Mouse (Mus musculus): ENCODE measurements around the gene Klri2. TPM values are rescaled to one million over a fixed set of nuclear protein-coding genes. Genes with fewer than 3 reads are reported as not detected.
"Not testable (repeated sequence)": the region's sequence is repeated elsewhere in the genome, so short reads cannot be mapped to it uniquely, and the experiment has no call there.

The Klri2 gene
- not detected for total RNA-seq (2021)

DNA sequence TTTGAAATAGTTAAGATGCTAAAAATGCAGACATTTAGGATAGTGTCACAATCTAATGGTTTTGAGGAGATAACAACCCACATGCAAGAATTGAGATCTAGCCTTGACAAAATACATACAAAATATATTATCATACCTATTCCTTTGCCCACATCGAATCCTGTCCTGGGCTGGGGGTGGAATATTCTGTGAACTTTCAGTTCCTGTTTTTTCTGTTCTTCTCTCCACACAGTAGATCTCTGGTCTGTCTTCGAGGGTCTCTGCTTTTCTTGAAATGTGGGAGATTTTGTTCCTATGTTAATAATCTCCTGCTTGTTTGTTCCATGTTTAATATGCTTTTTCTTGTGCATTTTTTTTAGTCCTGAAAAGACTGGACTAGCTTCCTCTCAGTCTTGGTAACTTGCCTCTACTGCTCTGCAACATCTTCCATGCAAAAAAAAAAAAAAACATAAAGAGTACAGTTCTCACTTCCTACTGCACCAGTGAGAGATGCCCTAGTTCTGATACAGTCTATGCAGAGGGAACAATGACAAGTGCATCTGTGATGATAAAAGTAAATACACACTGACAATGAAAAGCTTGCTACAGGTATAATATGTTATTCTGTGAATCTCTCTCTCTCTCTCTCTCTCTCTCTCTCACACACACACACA lies at the start of gene Klri2:
TSS of gene Klri2 (minus strand) at position 416 of the 653 bp plus-strand sequence.
- intact Hi-C loops (cut with DNase I), result no loop called here

DNA sequence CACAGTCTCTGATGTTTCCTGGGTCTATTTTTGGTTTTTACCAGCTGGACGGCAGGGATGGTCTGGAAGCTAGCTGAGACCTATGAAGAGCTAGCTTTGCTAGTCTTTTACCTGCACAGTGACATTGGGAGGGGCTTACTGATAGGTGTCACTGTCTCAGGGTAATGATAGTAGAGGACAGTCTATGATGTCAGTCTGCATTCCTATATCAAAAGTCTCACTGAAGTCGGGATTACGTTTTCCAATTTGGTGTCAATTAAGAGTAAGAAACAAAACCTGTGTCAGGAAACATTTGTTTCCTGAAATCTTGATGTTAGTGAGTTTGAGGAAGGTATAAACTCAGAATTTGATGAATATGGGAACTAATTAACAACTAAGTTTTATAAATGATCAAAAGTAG lies 43.9 kb upstream of the Klri2 start, which contains the start of gene Gm156:
TSS of gene Gm156 (minus strand) at position 101 of the 400 bp plus-strand sequence.
- DNase-seq (ENCODE audit: low spot score in 2 of 2); intact Hi-C loops (cut with DNase I): not testable (repeated sequence)

More for the DNA sequence above, at the start of gene Klri2:
- no peak for DNase-seq (ENCODE audit: low spot score in 2 of 2)

DNA sequence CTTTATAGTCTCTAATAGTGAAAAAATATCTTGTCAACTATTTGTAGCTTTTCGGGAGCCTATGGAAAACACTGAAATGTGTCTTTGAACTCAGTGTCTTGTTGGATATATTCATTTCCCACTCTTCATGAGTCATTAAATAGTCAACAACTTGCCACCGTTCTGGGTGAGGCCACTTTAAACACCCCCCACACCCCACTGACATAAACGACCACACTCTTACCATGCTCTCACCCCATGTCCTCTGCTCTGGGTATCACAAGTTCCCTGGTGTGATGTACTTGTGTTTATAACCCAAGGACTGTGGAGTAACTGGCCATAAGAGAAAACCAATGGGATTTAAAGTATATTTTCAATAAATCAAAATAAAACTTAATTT lies 7.4 kb upstream of the Klri2 start:
- no peak for DNase-seq (ENCODE audit: low spot score in 2 of 2)
- intact Hi-C loops (cut with DNase I), result no loop called here

GRCm38 (mm10) chr6:129747016-129747653 lies 6.9 kb upstream of the Klri2 start:
- DNase-seq (ENCODE audit: low spot score in 2 of 2), result no peak
- intact Hi-C loops (cut with DNase I), result no loop called here

GRCm38 (mm10) chr6:129746151-129746550 lies 5.9 kb upstream of the Klri2 start:
- DNase-seq (ENCODE audit: low spot score in 2 of 2), result no peak
- intact Hi-C loops (cut with DNase I), result no loop called here

DNA sequence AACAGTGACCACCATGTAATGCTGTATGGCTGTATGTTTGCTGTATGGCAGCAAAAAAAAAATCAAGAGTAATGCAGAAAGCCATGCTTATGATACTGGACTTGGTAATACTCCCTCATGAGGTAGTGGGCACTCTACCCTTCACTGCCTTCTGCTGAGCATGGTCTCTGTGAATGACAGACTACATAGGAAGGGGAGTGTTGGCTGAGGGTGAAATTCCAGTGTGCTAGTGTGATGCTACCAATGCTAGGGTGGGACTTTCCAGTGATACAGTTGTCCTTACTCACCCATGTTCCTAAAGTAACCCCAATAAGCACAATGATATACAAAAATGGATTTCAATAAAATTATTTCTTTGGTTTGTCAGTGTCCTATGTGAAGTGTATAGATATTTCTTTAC lies 3.9 kb downstream of the Klri2 start:
- intact Hi-C loops (cut with DNase I), result no loop called here
- DNase-seq (ENCODE audit: low spot score in 2 of 2), result no peak

DNA sequence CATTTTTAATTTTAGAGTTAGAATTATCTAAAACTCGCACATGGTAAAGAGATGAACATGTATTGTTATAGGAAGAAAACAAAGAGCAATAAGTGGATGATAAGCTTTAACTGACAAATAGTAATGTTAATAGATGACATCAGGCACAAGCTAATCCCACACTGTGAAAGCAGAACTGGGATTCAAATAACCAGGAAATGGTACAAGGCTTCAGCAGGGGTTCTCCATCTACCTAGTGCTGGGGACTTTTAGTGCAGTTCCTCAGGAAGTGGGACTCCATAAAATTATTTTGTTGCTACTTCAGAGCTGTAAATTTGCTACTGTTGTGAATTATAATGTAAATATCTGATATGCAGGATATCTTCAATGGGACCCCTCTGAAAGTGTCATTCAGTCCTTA lies 13.0 kb downstream of the Klri2 start:
- intact Hi-C loops (cut with DNase I), result no loop called here
- no peak for DNase-seq (ENCODE audit: low spot score in 2 of 2)

DNA sequence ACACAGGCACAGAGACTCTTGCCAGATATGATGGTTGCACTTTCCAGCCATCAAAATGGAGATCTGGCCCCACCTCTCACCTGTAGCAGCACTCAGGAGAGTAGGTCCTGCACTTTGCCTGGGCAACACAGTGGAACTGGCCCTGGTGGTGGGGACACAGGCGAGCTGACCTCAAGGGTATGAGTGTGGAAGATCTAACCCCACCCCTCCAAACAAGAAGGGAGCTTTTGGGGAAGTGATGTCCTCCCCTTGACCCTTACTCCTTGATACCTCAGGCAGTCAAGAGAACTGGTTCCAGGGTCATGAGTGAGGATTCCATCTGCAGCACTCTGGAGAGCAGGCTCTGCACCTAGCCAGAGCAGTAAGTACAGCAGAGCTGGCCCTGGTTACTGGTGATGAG lies 18.9 kb downstream of the Klri2 start:
- DNase-seq (ENCODE audit: low spot score in 2 of 2), result no peak
- intact Hi-C loops (cut with DNase I), result no loop called here

GRCm38 (mm10) chr6:129720487-129720886 lies 19.8 kb downstream of the Klri2 start:
- intact Hi-C loops (cut with DNase I), result no loop called here
- no peak for DNase-seq (ENCODE audit: low spot score in 2 of 2)

DNA sequence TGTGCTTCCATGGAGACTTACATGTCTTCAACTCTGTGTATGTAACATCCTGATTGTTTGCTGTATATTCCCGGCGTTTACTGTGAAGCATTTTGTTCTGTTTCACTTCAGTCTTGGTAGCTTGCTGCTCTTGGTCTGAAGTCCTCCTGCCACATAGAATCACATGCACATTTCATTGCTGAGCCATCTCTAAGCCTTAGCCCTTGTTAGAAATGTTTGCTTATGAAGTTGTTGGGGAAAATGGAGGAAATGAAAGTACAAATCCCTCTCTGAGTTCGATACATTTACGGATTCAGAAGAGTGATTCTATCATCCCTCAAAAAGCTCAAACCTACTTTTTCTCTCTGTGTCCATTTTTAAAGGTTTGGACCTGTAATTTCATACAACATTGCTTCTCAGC lies 23.3 kb downstream of the Klri2 start, which contains the start of gene Klri1:
TSS of gene Klri1 (minus strand) at position 101 of the 400 bp plus-strand sequence.
- intact Hi-C loops (cut with DNase I), result no loop called here
- no peak for DNase-seq (ENCODE audit: low spot score in 2 of 2)

GRCm38 (mm10) chr6:129713566-129713965 lies 26.7 kb downstream of the Klri2 start:
- intact Hi-C loops (cut with DNase I), result no loop called here

DNA sequence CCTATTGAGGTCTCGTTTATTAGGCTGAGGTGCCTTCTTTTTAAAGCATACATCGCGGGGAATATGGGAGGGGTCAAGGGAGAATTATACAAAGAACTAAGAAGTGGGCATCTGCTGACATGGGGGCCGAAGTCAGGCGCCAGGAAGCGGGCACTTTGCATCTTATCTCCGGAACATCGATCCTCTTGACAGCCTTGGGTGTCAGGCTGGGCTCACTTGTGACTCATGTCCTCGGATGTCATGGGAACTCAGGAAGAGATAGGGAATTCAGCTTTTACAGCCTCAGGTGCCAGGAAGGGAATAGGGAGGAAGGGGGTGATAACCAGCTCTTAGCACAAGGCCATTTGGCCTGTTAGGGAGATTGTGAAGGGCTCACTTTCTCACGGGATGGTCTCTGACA lies 48.8 kb downstream of the Klri2 start:
- intact Hi-C loops (cut with DNase I); DNase-seq (ENCODE audit: low spot score in 2 of 2): not testable (repeated sequence)

More at GRCm38 (mm10) chr6:129713566-129713965, 26.7 kb downstream of the Klri2 start:
- DNase-seq (ENCODE audit: low spot score in 2 of 2), result no peak

- no peak for DNase-seq (ENCODE audit: low spot score in 2 of 2)
These were observed 59.9 kb downstream of the Klri2 start for GRCm38 (mm10) chr6:129680379-129680778.

More at GRCm38 (mm10) chr6:129680379-129680778, 59.9 kb downstream of the Klri2 start:
- intact Hi-C loops (cut with DNase I), result no loop called here

Small RNA genes lying within 50 kb of the gene (microRNA-seq; reads per million reads assigned to microRNA genes)
- 0 reads per million in 2 experiments for gene Mir680-1

Other genes starting within 250 kb of the Klri2 start
- not detected for gene Olr1, start 233.3 kb downstream of the Klri2 start, total RNA-seq (2021)
- not detected for gene Tmem52b, start 227.9 kb downstream of the Klri2 start, total RNA-seq (2021)
- gene Gabarapl1, start 207.3 kb downstream of the Klri2 start, total RNA-seq (2021), result 100 to 1,000 TPM; 690 to 697 TPM
- not detected for gene Klre1, start 162.6 kb downstream of the Klri2 start, total RNA-seq (2021)
- not detected for gene Klrd1, start 148.7 kb downstream of the Klri2 start, total RNA-seq (2021)
- not detected for gene Klrk1, start 116.6 kb downstream of the Klri2 start, total RNA-seq (2021)
- gene Klrc3, start 97.1 kb downstream of the Klri2 start, total RNA-seq (2021), result not detected
- gene Klrc2, start 79.8 kb downstream of the Klri2 start, total RNA-seq (2021), result not detected
- not detected for gene Klrc1, start 61.5 kb downstream of the Klri2 start, total RNA-seq (2021)
- gene Klri1, start 23.4 kb downstream of the Klri2 start, total RNA-seq (2021), result not detected
- not detected for gene Gm156, start 43.8 kb upstream of the Klri2 start, total RNA-seq (2021)
- gene Gm17631, start 122.2 kb upstream of the Klri2 start, total RNA-seq (2021), result not detected
- not detected for gene Klra17, start 136.2 kb upstream of the Klri2 start, total RNA-seq (2021)
- gene Klra5, start 177.2 kb upstream of the Klri2 start, total RNA-seq (2021), result not detected

All from left cerebral cortex, postnatal 25 days (tissue).